Mouse (Mus musculus) small intestine, adult 2 months (tissue): ENCODE results near the gene Mthfd1l. TPM values are rescaled to one million over a fixed set of nuclear protein-coding genes. Genes with fewer than 3 reads are reported as not detected.
"Not testable (repeated sequence)": the region's sequence is repeated elsewhere in the genome, so short reads cannot be mapped to it uniquely, and the experiment has no call there.

Source experiments
- H3K27ac ChIP-seq: fragments of 200-500 bp; 2 replicates; pipeline ENCODE4 v1.5.1; 2012; ENCODE audit warnings: low read depth, low read length, control low read depth, inconsistent platforms; ENCODE audit not compliant: insufficient read depth
- H3K27me3 ChIP-seq: fragments of 200-500 bp; 2 replicates; pipeline ENCODE4 v1.6.1; 2012; ENCODE audit warnings: mild to moderate bottlenecking, moderate library complexity, low read length, inconsistent platforms; ENCODE audit not compliant: control insufficient read depth, insufficient read depth
- H3K36me3 ChIP-seq: fragments of 200-500 bp; 2 replicates; pipeline ENCODE4 v1.6.1; 2012; ENCODE audit warnings: mild to moderate bottlenecking, low read length, control low read depth, inconsistent platforms; ENCODE audit not compliant: control insufficient read depth, insufficient read depth
- H3K4me1 ChIP-seq: fragments of 200-500 bp; 2 replicates; pipeline ENCODE4 v1.6.1; 2012; ENCODE audit warnings: low read length, inconsistent platforms, mixed read lengths; ENCODE audit not compliant: control insufficient read depth, insufficient read depth, insufficient read length
- H3K4me3 ChIP-seq: fragments of 200-500 bp; 2 replicates; pipeline ENCODE4 v1.5.1; 2012; ENCODE audit warnings: low read depth, mild to moderate bottlenecking, control low read depth, inconsistent platforms, low read length, moderate library complexity
- CTCF ChIP-seq: fragments of 200-500 bp; IDR thresholded peaks from 2 replicates; pipeline ENCODE4 v1.5.1; 2012; ENCODE audit warnings: low read depth, mild to moderate bottlenecking, control low read depth, inconsistent platforms, low read length, moderate library complexity, mixed read lengths; ENCODE audit not compliant: insufficient replicate concordance, insufficient read length; ENCODE audit errors: extremely low read depth
- POLR2A ChIP-seq: fragments of 200-500 bp; IDR thresholded peaks from 2 replicates; pipeline ENCODE4 v1.6.1; 2012; ENCODE audit warnings: low read depth, mild to moderate bottlenecking, control low read depth, inconsistent platforms, low read length, moderate library complexity
- WGBS: fragments of 180-500 bp; shearing (Covaris S2); methylation state at CpG from one replicate; pipeline ENCODE4 v1.1.7; 2018; 5-methylcytosine and 5-hydroxymethylcytosine counted together
- polyA plus RNA-seq: library from polyadenylated mRNA; depleted of rRNA; stranded (reverse); fragments of >200 nt; gene quantifications from 2 replicates; pipeline ENCODE4 v1.2.3, GENCODE M21; 2012

Gene Mthfd1l
- polyA plus RNA-seq, 1 experiment: 1.3 TPM

DNA sequence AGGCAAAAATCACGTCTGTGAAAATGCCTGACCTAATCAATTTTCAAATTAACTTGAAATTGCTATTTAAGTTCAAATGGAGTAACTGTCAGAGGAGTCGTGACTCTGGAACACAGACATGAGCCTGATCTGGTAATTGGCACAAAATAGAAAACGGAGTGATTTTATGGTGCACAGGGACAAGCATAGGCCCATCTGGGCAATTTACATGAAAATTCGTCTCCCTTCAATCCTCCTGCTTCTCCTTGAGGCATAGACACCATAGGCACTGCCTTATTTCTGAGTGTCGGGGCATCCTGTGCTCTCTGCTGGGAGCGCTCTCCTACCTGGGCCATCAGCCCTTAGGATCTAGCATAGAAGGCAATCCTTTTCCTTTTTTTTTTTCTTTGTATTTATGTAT lies 216.5 kb downstream of the Mthfd1l start:
- 79% methylated on average over 6 of the region's 6 CpGs for WGBS
- no peaks in the 10 kb centered on the region for H3K36me3 ChIP-seq
- no peak overlapping the region for H3K4me3 ChIP-seq
- H3K27ac ChIP-seq: no peak overlapping the region
- H3K27me3 ChIP-seq: no peaks in the 10 kb centered on the region
- no peaks in the 10 kb centered on the region for H3K4me1 ChIP-seq
- no peak for TF ChIP-seq POLR2A
- no peak for TF ChIP-seq CTCF

DNA sequence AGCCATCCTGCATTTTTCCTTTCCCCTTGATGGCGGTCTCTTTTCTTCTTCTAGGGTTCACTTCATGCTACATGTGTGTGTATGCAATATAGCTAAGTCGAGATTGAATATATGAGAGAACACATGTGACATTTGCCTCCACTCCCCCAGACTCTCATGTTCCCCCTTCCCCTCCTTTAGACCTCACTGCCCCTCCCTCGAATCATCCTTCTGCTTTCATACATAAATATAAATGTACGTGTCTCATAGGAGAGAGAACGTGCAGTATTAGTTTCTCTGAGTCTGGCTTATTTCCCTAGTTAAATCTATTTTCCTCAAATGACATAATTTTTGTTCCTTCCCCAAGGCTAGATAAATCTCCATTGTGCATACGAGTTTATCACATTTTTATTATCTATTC lies 226.1 kb downstream of the Mthfd1l start:
- Histone ChIP-seq H3K27me3 (no peaks in the 10 kb centered on the region), H3K36me3 (no peaks in the 10 kb centered on the region), H3K27ac (no peak overlapping the region), H3K4me1 (no peaks in the 10 kb centered on the region), H3K4me3 (no peak overlapping the region)
- TF ChIP-seq POLR2A: no peak
- TF ChIP-seq CTCF: no peak
- 76% methylated on average over 6 of the region's 6 CpGs for WGBS

DNA sequence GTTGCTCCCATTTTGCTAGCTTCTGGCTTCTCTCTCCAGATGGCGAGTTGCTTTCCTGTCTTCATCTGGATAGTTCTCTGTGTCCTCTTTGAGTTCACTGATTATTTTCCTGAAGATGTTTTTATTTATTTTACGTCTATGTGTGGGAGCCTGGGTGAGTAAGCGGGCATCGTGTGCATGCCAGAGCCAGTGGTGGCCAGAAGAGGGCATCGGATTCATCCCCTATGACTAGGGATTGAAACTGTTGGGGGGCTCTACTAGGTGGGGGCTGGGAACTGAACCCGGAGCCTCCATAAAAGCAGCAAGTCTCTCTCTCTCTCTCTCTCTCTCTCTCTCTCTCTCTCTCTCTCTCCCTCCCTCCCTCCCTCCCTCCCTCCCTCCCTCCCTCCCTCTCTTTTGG lies 227.0 kb downstream of the Mthfd1l start:
- Histone ChIP-seq H3K27ac (no peak overlapping the region), H3K36me3 (no peaks in the 10 kb centered on the region), H3K4me1 (no peaks in the 10 kb centered on the region), H3K4me3 (no peak overlapping the region), H3K27me3 (no peaks in the 10 kb centered on the region)
- no peak for TF ChIP-seq CTCF
- no peak for TF ChIP-seq POLR2A
- WGBS: 84% methylated on average over 6 of the region's 6 CpGs

DNA sequence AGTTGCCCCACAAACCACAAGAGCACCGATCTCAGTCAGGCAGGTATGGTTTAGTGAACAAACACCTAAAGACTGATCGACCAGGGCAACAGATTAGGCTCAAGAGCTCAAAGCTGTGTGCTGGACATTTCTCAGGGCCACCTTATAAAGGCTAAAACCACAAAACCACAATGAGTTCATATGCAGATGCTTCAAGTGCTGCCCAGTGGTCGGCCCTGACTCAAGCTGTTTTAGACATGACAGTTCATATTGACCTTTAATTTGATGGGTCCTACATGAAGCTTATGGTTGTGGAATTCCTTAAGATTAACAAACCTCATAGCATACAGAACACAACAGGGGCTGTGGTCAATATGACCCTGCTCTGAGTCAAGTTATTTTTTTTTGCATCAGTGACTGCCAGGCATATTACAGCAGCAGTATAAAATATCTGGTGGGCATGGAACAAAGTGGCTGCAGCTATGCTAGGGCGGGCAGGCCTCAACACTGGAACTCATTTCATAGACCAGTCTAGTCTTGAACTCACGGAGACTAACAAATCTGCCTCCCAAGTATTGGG lies 227.7 kb downstream of the Mthfd1l start:
- WGBS: 89% methylated on average over 5 of the region's 5 CpGs
- TF ChIP-seq CTCF (no peak), POLR2A (no peak)
- no peaks in the 10 kb centered on the region for H3K4me1 ChIP-seq
- no peaks in the 10 kb centered on the region for H3K27me3 ChIP-seq
- no peak overlapping the region for H3K27ac ChIP-seq
- no peak overlapping the region for H3K4me3 ChIP-seq
- H3K36me3 ChIP-seq: no peaks in the 10 kb centered on the region

DNA sequence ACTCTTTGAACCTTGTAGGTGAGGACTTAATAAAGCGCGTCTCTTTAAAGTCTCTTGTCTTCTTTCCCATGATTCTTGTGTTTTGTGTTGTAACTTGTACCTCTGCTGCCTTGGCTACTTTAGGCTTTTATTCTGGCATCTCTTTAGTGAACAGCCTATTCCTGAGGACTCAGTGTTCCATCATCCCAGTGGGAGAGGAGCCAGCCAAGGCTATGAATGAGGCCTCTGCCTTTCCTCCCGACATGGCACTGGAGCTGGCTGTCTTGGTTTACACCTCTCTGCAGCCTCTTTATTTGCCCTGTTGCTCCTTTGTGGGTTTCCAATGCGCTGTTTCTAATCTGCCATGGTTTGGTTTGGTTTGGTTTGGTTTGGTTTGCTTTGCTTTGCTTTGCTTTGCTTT lies 228.2 kb downstream of the Mthfd1l start:
- 82% methylated on average over 4 of the region's 4 CpGs for WGBS
- H3K4me3 ChIP-seq: no peak overlapping the region
- no peaks in the 10 kb centered on the region for H3K27me3 ChIP-seq
- no peak for TF ChIP-seq POLR2A
- no peak for TF ChIP-seq CTCF
- H3K4me1 ChIP-seq: no peaks in the 10 kb centered on the region
- H3K36me3 ChIP-seq: no peaks in the 10 kb centered on the region
- H3K27ac ChIP-seq: no peak overlapping the region

DNA sequence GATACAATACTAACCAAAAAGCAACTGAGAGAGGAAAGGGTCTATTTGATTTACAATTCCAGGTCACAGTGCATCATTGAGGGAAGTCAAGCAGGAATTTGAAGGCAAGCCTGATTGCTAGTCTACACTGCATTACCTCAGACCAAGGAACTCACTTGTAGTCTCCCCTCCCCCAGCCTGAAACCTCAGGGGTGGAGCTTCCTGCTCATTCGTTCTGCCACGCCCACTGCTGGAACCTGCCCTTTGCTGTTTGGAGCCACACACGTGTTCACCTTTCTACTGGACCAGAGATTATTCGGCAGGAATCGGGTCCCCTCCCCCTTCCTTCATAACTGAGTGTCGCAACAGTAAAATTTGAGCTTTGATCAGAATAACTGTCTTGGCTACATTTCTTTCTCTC lies 230.7 kb downstream of the Mthfd1l start:
- not testable (repeated sequence) for H3K27me3 ChIP-seq, H3K36me3 ChIP-seq, H3K4me3 ChIP-seq, H3K4me1 ChIP-seq, H3K27ac ChIP-seq
- WGBS: 15% methylated on average over 6 of the region's 6 CpGs

DNA sequence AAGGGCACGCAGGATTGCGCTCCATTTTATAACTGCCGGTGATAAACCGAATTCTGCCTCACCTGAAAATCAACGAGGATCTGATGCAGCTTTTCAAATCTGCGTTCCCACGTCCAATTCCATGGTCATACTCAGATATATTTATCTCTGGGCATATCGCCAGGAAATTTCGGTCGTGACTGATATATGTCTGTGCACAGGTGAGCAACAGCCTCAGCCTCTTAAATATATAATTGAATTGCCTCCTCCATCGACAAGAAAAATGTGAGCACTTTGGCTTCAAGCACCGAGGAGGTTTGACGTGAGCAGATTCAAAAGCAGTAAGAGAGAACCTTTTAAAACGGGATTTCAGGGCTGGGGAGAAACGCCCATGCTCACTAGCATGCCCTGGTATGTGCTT lies 236.1 kb downstream of the Mthfd1l start:
- Histone ChIP-seq H3K27ac (no peak overlapping the region), H3K36me3 (no peaks in the 10 kb centered on the region), H3K27me3 (no peaks in the 10 kb centered on the region), H3K4me1 (no peaks in the 10 kb centered on the region), H3K4me3 (no peak overlapping the region)
- no peak for TF ChIP-seq POLR2A
- TF ChIP-seq CTCF: no peak
- 46% methylated on average over 15 of the region's 15 CpGs for WGBS
